Mouse (Mus musculus) gonadal fat pad, adult 2 months (tissue): ENCODE measurements around the gene Opn1sw. TPM values are rescaled to one million over a fixed set of nuclear protein-coding genes. Genes with fewer than 3 reads are reported as not detected.

Experiments used
- DNase-seq: peaks from one replicate; pipeline ENCODE4 v3.0.0-alpha.2; 2012; ENCODE audit warnings: low read depth
- polyA plus RNA-seq: library from polyadenylated mRNA; depleted of rRNA; stranded (reverse); fragments of >200 nt; gene quantifications from 2 replicates; pipeline ENCODE4 v1.2.3, GENCODE M21; 2012; rRNA removed

Opn1sw gene
- polyA plus RNA-seq, result 0.81 and 0.86 TPM in 2 replicates

DNA sequence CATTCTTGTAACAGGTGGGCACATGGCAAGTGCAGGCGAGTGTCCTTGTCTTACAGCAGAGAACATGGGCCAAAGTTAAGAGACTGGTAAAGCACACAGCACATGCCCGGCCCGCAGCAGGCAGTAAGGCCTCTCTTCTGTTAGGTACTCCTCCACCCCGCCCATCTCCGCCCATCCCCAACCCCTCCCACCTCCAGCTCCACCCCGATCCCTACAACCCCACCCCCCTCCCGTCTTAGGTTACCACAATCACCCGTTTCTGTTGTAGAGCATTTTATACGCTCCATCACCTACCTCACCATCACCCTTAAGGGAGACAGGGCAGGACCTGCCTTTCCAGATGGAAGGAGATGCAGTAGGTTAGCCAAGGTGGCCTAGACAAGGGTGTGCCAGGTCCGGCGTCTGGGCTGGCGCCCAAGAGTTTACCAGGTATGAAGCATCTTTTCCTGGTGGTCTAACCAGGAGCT, at the start of gene Opn1sw:
Gene Opn1sw (minus strand): TSS at position 417 of the 467 bp plus-strand sequence.
- no peak for DNase-seq

- no peak for DNase-seq
Measured at GRCm38 (mm10) chr6:29436461-29436934, 48.2 kb upstream of the Opn1sw start.

DNA sequence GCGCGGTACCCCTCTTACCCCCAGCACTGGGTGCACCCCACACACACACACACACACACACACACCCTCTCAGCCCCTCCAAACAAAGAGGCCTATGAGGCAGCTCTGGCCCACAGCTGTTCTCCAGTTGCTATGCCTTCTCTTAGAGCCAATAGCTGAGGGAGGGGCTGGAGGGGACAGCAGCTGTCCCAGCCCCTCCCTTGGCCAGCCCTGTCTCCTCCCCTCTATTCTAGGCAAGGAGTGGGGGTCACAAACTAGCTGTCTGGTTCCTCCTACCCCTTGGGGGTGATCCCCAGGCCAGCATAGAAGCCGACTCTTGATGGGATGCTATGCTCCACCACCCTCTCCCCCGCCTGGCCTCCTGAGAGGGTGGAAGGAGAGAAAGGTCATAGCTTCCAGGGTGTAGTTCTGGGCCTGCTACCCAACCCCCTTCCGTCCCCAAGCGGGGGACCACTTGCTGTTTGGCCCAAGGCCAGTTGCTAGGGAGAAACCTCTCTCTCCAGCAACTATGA, 47.7 kb upstream of the Opn1sw start:
- no peak for DNase-seq

GRCm38 (mm10) chr6:29434911-29435691, 46.8 kb upstream of the Opn1sw start:
- DNase-seq, result no peak

- DNase-seq, result no peak
Measured at GRCm38 (mm10) chr6:29433804-29434795, 45.8 kb upstream of the Opn1sw start.

- no peak for DNase-seq
Measured at GRCm38 (mm10) chr6:29433038-29433803, 45.0 kb upstream of the Opn1sw start, which contains the start of gene Flnc. Gene Flnc, plus strand, starts transcription at chr6:29433256.

GRCm38 (mm10) chr6:29432676-29433037, 44.4 kb upstream of the Opn1sw start:
- DNase-seq, result no peak

DNA sequence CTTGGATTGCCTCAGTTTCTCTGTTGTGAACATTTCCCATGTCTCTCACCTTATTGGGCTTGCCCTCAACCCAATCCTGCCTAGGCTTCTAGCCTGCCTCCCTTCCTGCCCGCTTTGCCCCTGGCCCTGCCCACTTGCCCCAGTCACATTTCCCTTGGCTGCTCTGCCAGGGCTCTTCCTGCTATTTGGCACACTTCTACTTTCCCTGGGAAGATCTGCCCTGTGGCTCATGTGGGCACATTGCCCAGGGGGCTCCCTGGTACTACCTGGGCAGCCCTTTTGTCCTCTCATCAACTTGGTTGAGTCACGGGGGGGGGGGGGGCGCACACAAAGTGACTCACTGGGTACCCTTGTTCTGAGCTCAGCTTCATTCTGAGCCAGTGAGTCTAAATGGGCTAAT, 43.9 kb upstream of the Opn1sw start:
- DNase-seq, result no peak

DNA sequence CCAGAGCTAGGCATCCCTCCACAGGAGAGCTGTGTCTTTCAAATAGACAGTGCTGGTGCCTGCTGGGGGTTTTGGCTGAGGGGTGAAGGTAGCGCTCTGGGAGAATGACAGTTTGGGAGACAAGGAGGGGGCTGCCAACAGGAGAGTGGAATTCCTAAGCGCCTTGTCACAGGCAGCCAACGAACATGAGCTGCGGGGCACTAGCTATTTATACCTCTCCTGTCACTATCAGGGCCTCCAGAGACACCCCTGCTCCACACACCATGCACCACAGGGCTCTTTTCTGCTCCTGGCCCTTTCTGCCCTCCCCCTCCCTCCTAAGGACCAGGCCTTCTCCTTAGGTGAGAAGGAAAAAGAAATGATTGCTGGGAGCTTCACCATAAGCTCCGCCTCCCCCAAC, 43.2 kb upstream of the Opn1sw start:
- DNase-seq, result no peak

- no peak for DNase-seq
Measured at GRCm38 (mm10) chr6:29430681-29431420, 42.6 kb upstream of the Opn1sw start.

GRCm38 (mm10) chr6:29428171-29428570, 39.9 kb upstream of the Opn1sw start:
- no peak for DNase-seq

DNA sequence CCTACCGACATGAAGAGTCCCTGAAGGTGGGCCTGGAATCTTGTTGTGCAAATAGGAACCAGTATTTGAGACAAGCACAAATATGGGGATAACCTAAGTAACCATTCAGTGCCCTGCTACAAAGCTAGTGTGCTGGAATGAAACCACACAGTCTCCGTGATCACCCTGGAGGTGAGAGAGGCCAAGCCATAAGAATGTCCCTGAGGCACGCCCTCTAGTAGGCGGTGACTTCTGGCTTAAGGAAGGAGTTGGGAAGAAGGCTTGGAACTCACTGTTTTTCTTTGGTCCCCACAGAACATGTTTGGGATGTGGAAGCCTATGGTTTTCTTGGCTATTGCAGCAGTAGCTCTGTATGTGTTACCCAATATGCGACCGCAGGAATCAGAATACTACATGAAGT, 38.1 kb upstream of the Opn1sw start:
- no peak for DNase-seq

GRCm38 (mm10) chr6:29425118-29425517, 36.9 kb upstream of the Opn1sw start:
- DNase-seq, result no peak

DNA sequence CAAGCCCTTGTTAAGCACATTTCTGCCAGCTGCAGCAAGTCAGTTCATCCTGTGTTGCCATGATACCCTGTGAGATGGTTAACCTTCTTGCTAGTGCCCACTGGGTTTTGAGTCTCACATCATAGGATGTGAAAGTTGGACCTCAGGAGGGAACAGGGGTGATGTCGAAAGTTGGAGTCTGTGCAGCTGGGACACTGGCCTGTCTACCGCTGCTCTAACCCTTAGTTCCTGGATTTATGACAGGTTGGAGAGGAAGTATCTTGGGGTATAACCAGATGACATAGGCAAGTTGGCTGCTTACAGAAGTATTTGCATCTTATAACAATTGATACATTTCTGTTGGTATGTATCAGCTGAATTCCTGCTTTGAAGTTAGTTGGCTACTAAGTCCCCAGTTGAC, 32.3 kb upstream of the Opn1sw start:
- DNase-seq, result no peak

DNA sequence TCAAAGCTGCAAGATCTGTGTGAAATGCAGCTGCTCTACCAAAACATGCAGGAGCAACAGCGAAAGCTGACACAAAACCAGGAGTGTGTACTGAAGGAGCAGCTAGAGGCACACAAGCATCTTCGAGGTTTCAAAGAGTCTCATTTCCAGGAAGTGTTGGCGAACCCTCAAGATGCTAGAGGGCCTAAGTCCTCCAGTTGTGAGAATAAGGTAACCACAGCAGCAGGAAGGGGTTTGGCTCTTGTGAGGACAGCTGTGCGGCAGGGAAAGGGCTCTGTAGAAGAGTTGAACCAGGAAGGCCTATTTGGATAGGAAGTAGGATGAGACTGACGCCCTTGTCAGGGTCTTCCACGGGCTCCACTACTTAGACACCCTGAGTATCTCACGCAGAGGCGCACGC, 27.2 kb upstream of the Opn1sw start:
- DNase-seq, result no peak

- no peak for DNase-seq
Measured at GRCm38 (mm10) chr6:29406412-29406811, 18.1 kb upstream of the Opn1sw start.

GRCm38 (mm10) chr6:29402693-29403342, 14.6 kb upstream of the Opn1sw start:
- no peak for DNase-seq

GRCm38 (mm10) chr6:29399851-29400250, 11.6 kb upstream of the Opn1sw start:
- DNase-seq, result no peak

DNA sequence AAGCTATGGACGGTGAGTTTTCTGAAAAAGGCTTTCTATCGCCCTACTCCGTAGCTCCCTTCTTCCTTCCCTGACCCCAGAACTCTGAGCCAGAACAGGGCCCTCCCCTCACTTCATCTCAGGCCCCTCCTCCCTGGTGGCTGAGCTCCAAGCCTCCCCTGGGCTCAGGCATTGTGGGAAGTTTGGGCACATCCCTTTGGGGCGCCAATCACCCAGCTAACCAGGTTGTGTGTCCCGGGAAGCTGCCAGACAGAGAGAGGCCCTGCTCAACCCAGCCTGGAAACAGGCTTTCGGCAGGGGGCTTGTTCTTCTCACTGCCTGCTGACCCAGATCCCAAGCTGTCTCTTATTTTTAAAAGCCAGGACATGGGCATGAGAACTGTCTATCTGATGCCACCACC, 9.3 kb upstream of the Opn1sw start:
- no peak for DNase-seq
